Mouse (Mus musculus) layer of hippocampus, adult 2 months (tissue): ENCODE results near the gene Pex26. TPM values are rescaled to one million over a fixed set of nuclear protein-coding genes. Genes with fewer than 3 reads are reported as not detected.

Source experiments
- DNase-seq, 2 experiments: peaks; one replicate each; pipeline ENCODE4 v3.0.0; 2022; ENCODE audit warnings: low spot score in 2 of 2
- H3K27ac ChIP-seq: fragments of 200-600 bp; 2 replicates; pipeline ENCODE4 v1.8.1; 2022
- H3K4me3 ChIP-seq: fragments of 200-600 bp; 2 replicates; pipeline ENCODE4 v1.8.1; 2022; ENCODE audit warnings: mild to moderate bottlenecking
- CTCF ChIP-seq: fragments of 200-600 bp; conservative IDR thresholded peaks from 2 replicates; pipeline ENCODE4 v1.8.1; 2022; ENCODE audit warnings: antibody characterized with exemption, mild to moderate bottlenecking, moderate library complexity
- total RNA-seq, 2 experiments: library from RNA; stranded (reverse); gene quantifications; 2 replicates each; pipeline ENCODE4 v1.2.3; 2021

Gene Pex26
- total RNA-seq, 2 experiments from 2014 or later: 9.7 to 11.5 TPM

GRCm38 (mm10) chr6:121216589-121217255 is 33.3 kb downstream of the Pex26 start:
- Histone ChIP-seq H3K27ac (no peak overlapping the region), H3K4me3 (no peak overlapping the region)
- no peak for DNase-seq
- TF ChIP-seq CTCF: no peak

- no peak for DNase-seq
- no peak for TF ChIP-seq CTCF
- H3K27ac ChIP-seq: no peak overlapping the region
- H3K4me3 ChIP-seq: no peak overlapping the region
Measured at GRCm38 (mm10) chr6:121218002-121218401, 34.5 kb downstream of the Pex26 start.

- DNase-seq: no peak
- Histone ChIP-seq H3K27ac (no peak overlapping the region), H3K4me3 (no peak overlapping the region)
- TF ChIP-seq CTCF: no peak
Measured at GRCm38 (mm10) chr6:121219406-121219805, 35.9 kb downstream of the Pex26 start.

- Histone ChIP-seq H3K27ac (no peak overlapping the region), H3K4me3 (no peak overlapping the region)
- DNase-seq: no peak
- TF ChIP-seq CTCF: no peak
Measured at GRCm38 (mm10) chr6:121220181-121220580, 36.7 kb downstream of the Pex26 start.

GRCm38 (mm10) chr6:121221876-121222597 is 38.6 kb downstream of the Pex26 start:
- no peak for TF ChIP-seq CTCF
- no peak for DNase-seq

GRCm38 (mm10) chr6:121223001-121223400 is 39.5 kb downstream of the Pex26 start:
- no peak overlapping the region for H3K4me3 ChIP-seq

More at GRCm38 (mm10) chr6:121221876-121222597, 38.6 kb downstream of the Pex26 start:
- no peak overlapping the region for H3K27ac ChIP-seq
- no peak overlapping the region for H3K4me3 ChIP-seq

GRCm38 (mm10) chr6:121224067-121224466 is 40.6 kb downstream of the Pex26 start:
- no peak for DNase-seq
- Histone ChIP-seq H3K27ac (no peak overlapping the region), H3K4me3 (no peak overlapping the region)
- TF ChIP-seq CTCF: no peak

More at GRCm38 (mm10) chr6:121223001-121223400, 39.5 kb downstream of the Pex26 start:
- DNase-seq: no peak
- no peak overlapping the region for H3K27ac ChIP-seq
- no peak for TF ChIP-seq CTCF

- Histone ChIP-seq H3K4me3 (no peak overlapping the region), H3K27ac (no peak overlapping the region)
- no peak for DNase-seq
- no peak for TF ChIP-seq CTCF
Measured at GRCm38 (mm10) chr6:121224993-121225392, 41.5 kb downstream of the Pex26 start.

- H3K27ac ChIP-seq: no peak overlapping the region
- no peak for TF ChIP-seq CTCF
- DNase-seq: no peak
- H3K4me3 ChIP-seq: no peak overlapping the region
Measured at GRCm38 (mm10) chr6:121226043-121226442, 42.6 kb downstream of the Pex26 start.

GRCm38 (mm10) chr6:121226744-121227143 is 43.3 kb downstream of the Pex26 start:
- Histone ChIP-seq H3K4me3 (no peak overlapping the region), H3K27ac (no peak overlapping the region)
- no peak for TF ChIP-seq CTCF
- no peak for DNase-seq

- TF ChIP-seq CTCF: no peak
- H3K4me3 ChIP-seq: no peak overlapping the region
- no peak overlapping the region for H3K27ac ChIP-seq
- no peak for DNase-seq
Measured at GRCm38 (mm10) chr6:121228421-121228820, 45.0 kb downstream of the Pex26 start.

- no peak for TF ChIP-seq CTCF
- no peak overlapping the region for H3K4me3 ChIP-seq
- no peak for DNase-seq
- H3K27ac ChIP-seq: no peak overlapping the region
Measured at GRCm38 (mm10) chr6:121232652-121233051, 49.2 kb downstream of the Pex26 start.

GRCm38 (mm10) chr6:121236386-121236785 is 52.9 kb downstream of the Pex26 start:
- Histone ChIP-seq H3K4me3 (no peak overlapping the region), H3K27ac (no peak overlapping the region)
- no peak for TF ChIP-seq CTCF
- DNase-seq: no peak

GRCm38 (mm10) chr6:121238209-121238608 is 54.7 kb downstream of the Pex26 start:
- H3K27ac ChIP-seq: no peak overlapping the region
- H3K4me3 ChIP-seq: no peak overlapping the region
- no peak for DNase-seq
- TF ChIP-seq CTCF: no peak
